Mouse (Mus musculus) skeletal muscle tissue, adult 2 months (tissue): ENCODE results near the gene Col4a2.
"Not testable (repeated sequence)": the region's sequence is repeated elsewhere in the genome, so short reads cannot be mapped to it uniquely, and the experiment has no call there.

Experiments used
- DNase-seq: peaks from one replicate; pipeline ENCODE4 v3.0.0-alpha.2; 2012; ENCODE audit warnings: low read depth, low spot score

Col4a2 gene

GRCm38 (mm10) chr8:11459016-11459415 is 146.4 kb downstream of the Col4a2 start:
- no peak for DNase-seq

- no peak for DNase-seq
Observed at GRCm38 (mm10) chr8:11460934-11461333, 148.3 kb downstream of the Col4a2 start.

GRCm38 (mm10) chr8:11461847-11462246 is 149.2 kb downstream of the Col4a2 start:
- DNase-seq, result no peak

- DNase-seq, result no peak
Observed at GRCm38 (mm10) chr8:11462641-11463040, 150.0 kb downstream of the Col4a2 start.

- no peak for DNase-seq
Observed at GRCm38 (mm10) chr8:11463541-11463888, 150.9 kb downstream of the Col4a2 start.

GRCm38 (mm10) chr8:11463889-11464706 is 151.5 kb downstream of the Col4a2 start:
- no peak for DNase-seq

DNA sequence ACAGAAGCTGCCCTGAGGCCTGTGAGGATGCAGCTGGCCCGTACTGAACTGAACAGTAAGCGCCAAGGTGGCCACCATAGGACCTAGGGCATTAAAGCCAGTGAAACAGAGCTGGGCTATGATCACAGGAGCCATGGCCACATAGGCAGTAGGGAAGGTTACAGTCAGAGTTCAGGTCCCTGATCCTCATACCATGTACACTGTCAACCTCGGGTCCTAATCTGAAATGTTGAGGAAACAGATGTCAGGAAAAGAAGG is 152.0 kb downstream of the Col4a2 start:
- no peak for DNase-seq

- no peak for DNase-seq
Observed at GRCm38 (mm10) chr8:11465619-11466018, 153.0 kb downstream of the Col4a2 start.

- DNase-seq, result not testable (repeated sequence)
Observed at GRCm38 (mm10) chr8:11466528-11466927, 153.9 kb downstream of the Col4a2 start.

GRCm38 (mm10) chr8:11469095-11469494 is 156.5 kb downstream of the Col4a2 start:
- no peak for DNase-seq

DNA sequence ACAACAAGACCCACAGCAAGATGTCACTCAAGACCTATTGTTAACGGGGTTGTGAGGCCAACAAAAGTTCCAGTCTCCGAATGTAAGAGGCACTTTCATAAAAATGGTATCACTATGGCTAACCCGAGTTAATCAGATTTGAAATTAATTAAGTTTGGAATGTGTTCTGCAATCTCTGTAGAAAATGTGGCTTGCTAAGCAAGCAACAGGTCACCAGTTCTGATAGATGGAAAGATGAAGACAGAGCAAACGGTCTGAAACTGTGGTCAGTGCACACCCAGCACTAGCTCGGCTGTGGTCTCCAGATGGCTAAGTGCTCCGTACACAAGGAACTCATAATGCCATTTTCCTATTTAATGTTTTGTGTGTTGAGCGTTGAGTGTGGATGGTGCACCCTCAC is 158.1 kb downstream of the Col4a2 start:
- no peak for DNase-seq

GRCm38 (mm10) chr8:11471309-11471708 is 158.7 kb downstream of the Col4a2 start:
- DNase-seq, result no peak

- no peak for DNase-seq
Observed at GRCm38 (mm10) chr8:11473072-11473471, 160.5 kb downstream of the Col4a2 start.

GRCm38 (mm10) chr8:11475397-11475796 is 162.8 kb downstream of the Col4a2 start:
- DNase-seq, result no peak

- DNase-seq, result no peak
Observed at GRCm38 (mm10) chr8:11475876-11476275, 163.3 kb downstream of the Col4a2 start.

DNA sequence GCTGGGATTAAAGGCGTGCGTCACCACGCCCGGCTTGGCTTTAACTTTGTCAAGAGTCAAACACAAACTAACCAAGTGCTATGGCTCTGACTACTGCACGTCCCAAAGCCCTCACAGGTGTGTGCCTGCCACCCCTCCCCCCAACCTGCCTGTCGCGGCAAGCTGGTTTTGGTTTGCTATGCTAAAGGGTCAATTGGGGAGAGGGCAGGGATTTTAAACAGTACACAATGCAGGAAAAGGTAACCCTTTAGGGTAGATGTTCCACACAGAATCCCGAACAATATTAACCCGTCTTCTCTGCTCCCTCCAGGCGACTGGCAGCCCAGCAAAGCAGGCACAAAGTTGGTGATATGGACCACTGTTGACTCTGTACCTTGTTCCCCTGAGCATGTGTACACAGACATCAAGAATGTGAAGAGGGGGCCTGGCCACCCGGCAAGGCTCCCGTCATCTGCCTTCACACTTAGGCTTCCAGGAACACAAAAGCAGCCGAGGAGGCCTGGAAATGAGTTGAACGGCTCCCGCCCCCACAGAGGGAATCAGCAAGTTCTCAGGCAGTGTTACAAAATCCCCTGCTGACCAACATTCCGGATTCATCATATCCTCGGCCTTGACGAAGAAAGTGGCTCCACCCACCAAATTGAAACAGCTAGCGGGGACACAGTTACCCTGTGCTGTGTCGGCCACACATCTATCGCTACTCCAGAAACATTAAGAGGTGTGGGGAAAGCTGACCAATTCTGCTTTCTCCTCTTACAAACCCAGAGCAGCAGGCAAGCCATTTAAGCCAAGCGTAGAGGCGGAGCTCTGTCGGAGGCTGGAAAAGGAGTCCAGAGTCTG is 164.0 kb downstream of the Col4a2 start:
- no peak for DNase-seq

- DNase-seq, result no peak
Observed at GRCm38 (mm10) chr8:11477178-11477553, 164.6 kb downstream of the Col4a2 start.

DNA sequence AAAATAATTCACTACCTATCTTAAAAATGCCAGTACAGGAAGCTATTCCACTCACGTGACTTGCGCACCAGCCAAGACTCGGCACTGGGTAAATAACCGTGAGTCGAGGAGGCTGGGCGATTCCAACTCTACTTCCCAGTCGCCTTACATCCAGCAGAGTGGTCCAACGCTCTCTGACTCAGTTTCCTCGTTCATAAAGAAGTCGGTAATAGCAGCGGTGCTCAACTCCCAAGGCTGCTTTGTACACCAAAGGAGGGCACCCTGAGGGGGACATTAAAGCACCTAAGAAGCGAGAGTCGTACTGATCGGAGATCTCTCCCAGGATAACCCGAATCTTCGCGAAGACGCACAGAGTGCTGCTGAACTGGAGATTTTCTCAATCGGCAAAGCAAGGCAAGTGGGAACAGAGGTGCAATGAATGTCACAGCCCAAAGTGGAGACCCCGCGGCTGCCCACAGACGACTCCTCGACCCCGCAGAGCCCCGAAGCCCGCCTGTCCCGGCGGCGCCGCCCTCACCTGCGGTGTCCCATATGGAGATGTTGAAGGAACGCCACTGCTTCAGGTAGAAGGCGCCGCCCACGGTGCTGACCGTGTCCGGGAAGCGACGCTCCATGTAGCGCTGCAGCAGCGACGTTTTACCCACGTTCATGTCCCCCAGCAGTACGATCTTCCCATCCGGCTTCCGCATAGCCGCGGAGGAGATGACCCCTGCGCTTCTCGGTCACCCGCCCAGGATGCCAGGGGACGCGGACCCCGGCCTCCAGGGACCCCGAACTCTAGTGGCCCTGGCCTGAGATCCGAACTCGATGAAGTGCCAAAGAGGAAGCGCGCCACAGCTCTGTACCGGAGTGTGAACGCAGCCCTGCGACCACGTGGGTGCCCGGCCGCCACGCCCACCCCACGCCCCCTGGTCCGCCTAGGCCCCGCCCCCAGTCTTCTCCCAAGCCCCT is 165.5 kb downstream of the Col4a2 start, which contains the start of gene Rab20:
TSS of gene Rab20 (minus strand) at position 900 of the 951 bp plus-strand sequence.
- no peak for DNase-seq

- no peak for DNase-seq
Observed at GRCm38 (mm10) chr8:11478807-11479527, 166.4 kb downstream of the Col4a2 start.

DNA sequence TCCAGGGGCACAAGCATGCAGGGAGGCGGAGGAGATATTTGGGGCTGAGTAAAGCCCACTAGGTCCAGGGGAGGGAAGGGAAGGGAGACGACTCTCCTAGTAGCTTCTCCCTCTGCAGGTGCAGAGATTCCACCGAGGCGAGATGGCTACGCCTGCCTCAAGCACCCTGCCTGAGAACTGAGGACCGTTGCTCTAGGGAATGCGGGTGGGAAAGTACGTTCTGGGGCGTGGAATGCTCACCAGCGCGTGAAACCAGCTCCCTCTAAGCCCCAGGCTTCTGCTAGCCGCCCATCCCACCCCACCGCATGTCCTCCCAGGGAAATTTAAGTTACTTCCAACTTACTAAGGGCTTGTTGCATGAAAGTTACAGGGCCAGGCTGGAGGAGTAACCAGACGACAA is 167.0 kb downstream of the Col4a2 start:
- DNase-seq, result no peak

- DNase-seq, result no peak
Observed at GRCm38 (mm10) chr8:11481876-11482275, 169.3 kb downstream of the Col4a2 start.
